Mouse (Mus musculus) liver, embryonic 16.5 days (tissue): ENCODE measurements around the gene Rsg1. TPM values are rescaled to one million over a fixed set of nuclear protein-coding genes. Genes with fewer than 3 reads are reported as not detected.
A peak's percentile ranks its signal among the peaks of the same experiment; 100 is the strongest.

ENCODE experiments used
- ATAC-seq: fragments of 200-750 bp; cut with Nextera tagmentation; 2 replicates; pipeline ENCODE4 v1.8.0; 2017; ENCODE audit warnings: low read depth, mild to moderate bottlenecking, moderate number of reproducible peaks, moderate library complexity
- H3K27ac ChIP-seq: fragments of 300-500 bp; sonication (generic); 2 replicates; pipeline ENCODE4 v1.5.1; 2014; ENCODE audit warnings: mild to moderate bottlenecking, low read length
- H3K27me3 ChIP-seq: fragments of 300-500 bp; sonication (generic); 2 replicates; pipeline ENCODE4 v1.6.1; 2014; ENCODE audit warnings: low read depth, low read length, mixed read lengths; ENCODE audit not compliant: control insufficient read depth, insufficient read depth
- H3K36me3 ChIP-seq: fragments of 300-500 bp; sonication (generic); 2 replicates; pipeline ENCODE4 v1.6.1; 2014; ENCODE audit warnings: mild to moderate bottlenecking; ENCODE audit not compliant: control insufficient read depth, insufficient read depth
- H3K4me1 ChIP-seq: fragments of 300-500 bp; sonication (generic); 2 replicates; pipeline ENCODE4 v1.6.1; 2014; ENCODE audit warnings: low read depth, low read length, mixed read lengths; ENCODE audit not compliant: control insufficient read depth
- H3K4me2 ChIP-seq: fragments of 300-500 bp; sonication (generic); 2 replicates; pipeline ENCODE4 v1.6.1; 2014; ENCODE audit warnings: low read depth, low read length, mixed read lengths
- H3K4me3 ChIP-seq: fragments of 300-500 bp; sonication (generic); 2 replicates; pipeline ENCODE4 v1.5.1; 2014; ENCODE audit warnings: low read depth, mild to moderate bottlenecking, low read length
- H3K9ac ChIP-seq: fragments of 300-500 bp; sonication (generic); 2 replicates; pipeline ENCODE4 v1.6.1; 2014; ENCODE audit warnings: low read depth, low read length
- H3K9me3 ChIP-seq: fragments of 300-500 bp; sonication (generic); replicated peaks from 2 replicates; pipeline ENCODE4 v1.6.1; 2016; ENCODE audit warnings: low read length; ENCODE audit not compliant: control insufficient read depth
- WGBS: fragments of 180-500 bp; shearing (Covaris S2); extraction: QIAGEN DNeasy Blood & Tissue Kit; methylation state at CpG from one replicate; pipeline ENCODE4 v1.1.7; 2014; ENCODE audit not compliant: insufficient replicate concordance; 5-methylcytosine and 5-hydroxymethylcytosine counted together
- polyA plus RNA-seq: library from polyadenylated mRNA; unstranded; fragments of >200 nt; fragmentation: Nextera tagmentation; extraction: Ambion mirVana; gene quantifications from 2 replicates; pipeline ENCODE4 v1.2.1, GENCODE M21; 2015

Gene Rsg1
- polyA plus RNA-seq, 1 experiment from 2014 or later, result 0.99 TPM

DNA sequence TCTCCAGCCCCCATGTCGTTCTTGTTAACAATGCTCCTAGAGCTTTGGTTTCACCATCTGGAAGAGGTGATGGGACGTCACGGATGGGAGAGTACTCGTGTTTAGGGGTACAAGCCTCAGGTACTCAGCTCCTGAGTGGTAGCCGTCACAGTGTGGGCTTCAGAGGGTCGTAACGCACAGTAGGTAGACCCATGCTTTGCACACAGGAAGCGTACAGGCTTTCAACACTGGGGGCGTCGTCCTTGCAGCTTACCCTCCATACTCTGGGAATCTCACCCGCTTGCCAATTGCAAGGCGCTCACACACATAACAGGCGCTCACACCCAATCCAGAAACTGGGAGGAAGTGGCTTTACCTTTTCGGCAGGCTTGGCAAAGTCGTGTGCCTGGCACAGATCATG is 28.1 kb downstream of the Rsg1 start:
- Histone ChIP-seq H3K9me3 (no peaks in the 10 kb centered on the region), H3K36me3 (no peaks in the 10 kb centered on the region), H3K4me1 (peaks cover 18% of the 10 kb centered on the region), H3K9ac (no peak overlapping the region), H3K27me3 (peaks cover 93% of the 10 kb centered on the region), H3K4me2 (no peak overlapping the region), H3K27ac (no peak overlapping the region), H3K4me3 (no peak overlapping the region)
- WGBS, result 27% methylated on average over 15 of the region's 15 CpGs
- ATAC-seq, result no peak

GRCm38 (mm10) chr4:141242651-141243241 is 29.0 kb downstream of the Rsg1 start:
- Histone ChIP-seq H3K4me1 (peaks cover 18% of the 10 kb centered on the region), H3K27ac (no peak overlapping the region), H3K4me3 (no peak overlapping the region), H3K4me2 (no peak overlapping the region), H3K9ac (no peak overlapping the region), H3K9me3 (no peaks in the 10 kb centered on the region), H3K36me3 (no peaks in the 10 kb centered on the region), H3K27me3 (peaks cover 95% of the 10 kb centered on the region)
- no peak for ATAC-seq
- 14% methylated on average over 11 of the region's 11 CpGs for WGBS

DNA sequence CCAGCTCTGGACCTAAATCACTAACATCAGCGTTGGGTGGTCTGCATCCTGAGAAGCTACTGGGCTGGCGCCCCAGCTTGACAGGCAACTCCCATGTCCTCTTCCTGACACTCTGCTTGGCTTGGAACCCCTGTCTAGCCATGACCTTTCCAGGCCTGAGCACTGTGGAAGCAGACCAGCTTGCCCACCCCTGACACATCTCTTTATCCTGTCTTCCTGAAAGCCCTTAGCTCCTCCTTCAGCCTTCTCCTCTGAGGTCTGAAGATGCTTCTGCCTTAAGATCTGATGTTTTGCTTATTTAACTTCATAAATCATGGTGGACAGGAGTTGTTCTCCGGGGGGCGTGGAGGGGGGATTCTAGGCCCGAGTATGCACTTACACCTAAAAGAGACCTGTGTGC is 29.9 kb downstream of the Rsg1 start:
- no peaks in the 10 kb centered on the region for H3K36me3 ChIP-seq
- peaks cover 18% of the 10 kb centered on the region for H3K4me1 ChIP-seq
- WGBS, result 38% methylated on average over 5 of the region's 5 CpGs
- H3K27ac ChIP-seq, result no peak overlapping the region
- peaks cover 98% of the 10 kb centered on the region for H3K27me3 ChIP-seq
- H3K9ac ChIP-seq, result no peak overlapping the region
- no peak overlapping the region for H3K4me3 ChIP-seq
- H3K9me3 ChIP-seq, result no peaks in the 10 kb centered on the region
- no peak overlapping the region for H3K4me2 ChIP-seq
- ATAC-seq, result no peak

DNA sequence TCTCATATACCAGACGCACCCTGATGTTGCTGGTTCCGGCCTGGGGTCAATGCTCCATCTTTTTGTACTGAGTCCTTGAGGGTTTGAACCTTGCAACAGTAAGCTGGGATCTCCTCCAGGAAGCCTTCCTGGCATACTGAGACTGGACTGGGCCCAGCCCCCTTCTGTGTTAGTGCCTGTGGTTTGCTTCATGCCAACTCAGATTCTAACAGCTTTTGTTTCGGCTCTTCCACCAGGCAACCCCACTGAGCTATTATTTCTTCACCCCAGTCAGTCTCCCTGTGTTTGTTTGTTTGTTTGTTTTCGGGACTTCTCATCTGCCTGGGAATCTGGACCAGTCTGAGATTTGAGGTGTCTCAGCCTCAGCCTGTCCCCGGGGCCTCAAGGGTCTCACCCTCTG is 30.6 kb downstream of the Rsg1 start:
- H3K4me1 ChIP-seq, result peaks cover 13% of the 10 kb centered on the region

GRCm38 (mm10) chr4:141244931-141245425 is 31.2 kb downstream of the Rsg1 start:
- peaks cover 7% of the 10 kb centered on the region for H3K4me1 ChIP-seq
- H3K27ac ChIP-seq, result no peak overlapping the region
- H3K27me3 ChIP-seq, result peaks cover 92% of the 10 kb centered on the region
- no peak for ATAC-seq
- H3K36me3 ChIP-seq, result no peaks in the 10 kb centered on the region
- no peak overlapping the region for H3K4me3 ChIP-seq
- WGBS, result 35% methylated on average over 9 of the region's 9 CpGs
- no peak overlapping the region for H3K4me2 ChIP-seq
- no peak overlapping the region for H3K9ac ChIP-seq
- no peaks in the 10 kb centered on the region for H3K9me3 ChIP-seq

More for the DNA sequence above, 30.6 kb downstream of the Rsg1 start:
- Histone ChIP-seq H3K9ac (no peak overlapping the region), H3K9me3 (no peaks in the 10 kb centered on the region), H3K36me3 (no peaks in the 10 kb centered on the region), H3K4me3 (no peak overlapping the region), H3K4me2 (no peak overlapping the region), H3K27ac (no peak overlapping the region), H3K27me3 (peaks cover 97% of the 10 kb centered on the region)
- no peak for ATAC-seq
- WGBS, result 40% methylated on average over 5 of the region's 5 CpGs

DNA sequence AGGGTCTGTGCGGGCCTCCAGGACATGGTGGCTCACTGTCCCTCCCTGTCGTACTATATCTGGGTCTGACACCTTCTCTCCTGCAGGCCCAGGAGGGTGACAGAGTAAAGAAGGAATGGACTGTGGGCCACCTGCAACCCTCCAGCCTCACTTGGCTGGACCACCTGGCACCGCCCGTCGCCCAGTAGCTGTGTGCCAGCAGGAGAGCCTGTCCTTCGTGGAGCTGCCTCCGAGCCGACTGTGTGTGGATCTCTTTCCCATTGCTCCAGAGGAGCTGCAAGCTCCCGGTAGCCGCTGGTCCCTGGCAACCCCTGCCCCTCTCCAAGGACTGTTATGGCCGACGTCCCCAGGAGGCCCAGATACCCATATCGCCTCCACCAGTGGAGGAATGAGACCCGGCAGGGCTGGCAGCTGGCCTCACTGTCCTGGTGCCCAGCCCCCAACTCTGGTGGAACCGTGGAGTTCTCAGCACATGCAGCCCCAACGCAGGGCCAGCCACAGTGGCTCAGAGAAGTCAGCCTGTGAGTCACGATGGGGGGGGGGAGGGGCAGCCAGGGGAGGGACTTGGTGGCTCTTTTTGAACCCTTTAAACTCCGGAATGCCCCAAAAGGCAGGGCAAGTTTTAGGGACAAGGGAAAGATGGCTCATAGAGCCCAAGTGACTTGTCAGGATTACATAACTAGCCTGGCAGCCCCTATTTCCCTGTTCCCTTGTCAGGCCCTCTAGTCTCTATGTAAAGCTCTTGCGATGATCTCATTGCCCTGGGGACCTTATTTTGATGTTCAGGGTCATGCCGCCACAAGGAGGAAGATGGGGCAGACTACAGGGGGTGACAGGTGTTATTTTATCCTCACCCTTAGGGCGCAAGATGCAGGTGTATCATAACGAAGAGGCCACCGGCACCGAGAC is 32.6 kb downstream of the Rsg1 start:
- ATAC-seq, result no peak
- Histone ChIP-seq H3K27me3 (peaks cover 78% of the 10 kb centered on the region), H3K4me3 (no peak overlapping the region), H3K27ac (no peak overlapping the region), H3K9ac (no peak overlapping the region), H3K36me3 (no peaks in the 10 kb centered on the region), H3K4me2 (no peak overlapping the region), H3K9me3 (no peaks in the 10 kb centered on the region), H3K4me1 (no peaks in the 10 kb centered on the region; the same call in 1 of the 2 replicates)
- WGBS, result 25% methylated on average over 24 of the region's 24 CpGs

GRCm38 (mm10) chr4:141246998-141247350 is 33.2 kb downstream of the Rsg1 start:
- H3K4me2 ChIP-seq, result no peak overlapping the region
- WGBS, result 9% methylated on average over 17 of the region's 17 CpGs
- no peak overlapping the region for H3K4me3 ChIP-seq
- no peaks in the 10 kb centered on the region; the same call in 1 of the 2 replicates for H3K4me1 ChIP-seq
- peaks cover 72% of the 10 kb centered on the region for H3K27me3 ChIP-seq
- no peak overlapping the region for H3K27ac ChIP-seq
- ATAC-seq, result no peak
- H3K9ac ChIP-seq, result no peak overlapping the region
- H3K9me3 ChIP-seq, result no peaks in the 10 kb centered on the region
- H3K36me3 ChIP-seq, result no peaks in the 10 kb centered on the region

DNA sequence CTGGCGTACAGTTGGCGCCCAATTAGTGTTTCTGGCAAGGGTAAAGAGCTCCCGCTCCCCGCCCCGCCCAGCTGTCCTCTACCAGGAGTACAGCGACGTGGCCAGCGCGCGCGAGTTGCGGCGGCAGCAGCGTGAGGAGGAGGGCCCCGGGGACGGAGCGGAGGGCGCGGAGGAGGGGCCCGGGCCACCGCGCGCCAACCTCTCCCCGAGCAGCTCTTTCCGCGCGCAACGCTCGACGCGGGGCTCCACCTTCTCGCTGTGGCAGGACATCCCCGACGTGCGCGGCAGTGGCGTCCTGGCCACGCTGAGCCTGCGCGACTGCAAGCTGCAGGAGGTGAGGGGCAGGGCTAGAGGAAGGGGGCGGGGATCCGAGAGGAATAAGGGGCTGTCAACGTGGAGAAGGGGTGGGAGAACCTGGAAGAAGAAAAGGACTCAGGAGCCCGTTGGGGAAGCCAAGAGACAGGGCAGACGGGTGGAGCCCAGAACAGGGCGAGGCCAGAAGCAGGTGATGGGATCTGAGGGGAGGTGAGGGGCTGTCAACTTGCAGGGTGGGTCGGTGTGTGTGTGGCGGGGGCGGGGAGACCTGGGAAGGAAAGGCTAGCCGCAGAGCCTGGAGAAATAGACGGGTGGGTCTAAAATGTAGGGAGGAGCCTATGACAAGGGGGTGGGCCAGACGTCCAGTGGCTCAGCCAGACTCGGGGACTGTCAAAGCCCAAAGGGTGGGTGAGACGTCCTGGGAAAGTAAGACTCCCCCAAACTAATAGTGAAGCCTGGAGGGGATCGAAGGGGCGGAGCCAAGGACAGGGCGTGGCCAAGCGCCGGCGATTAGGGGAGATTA is 34.2 kb downstream of the Rsg1 start:
- H3K4me2 ChIP-seq, result peak overlapping the region; percentile 45
- H3K27me3 ChIP-seq, result peaks cover 62% of the 10 kb centered on the region
- no peaks in the 10 kb centered on the region; the same call in 1 of the 2 replicates for H3K4me1 ChIP-seq
- peak overlapping the region; percentile 33 for H3K4me3 ChIP-seq
- no peak overlapping the region for H3K9ac ChIP-seq
- H3K9me3 ChIP-seq, result no peaks in the 10 kb centered on the region
- peak; percentile 35; the same call in 1 of the 2 replicates for ATAC-seq
- H3K27ac ChIP-seq, result no peak overlapping the region
- 2% methylated on average over 60 of the region's 60 CpGs for WGBS
- no peaks in the 10 kb centered on the region for H3K36me3 ChIP-seq
